Mouse (Mus musculus) liver, embryonic 14.5 days (tissue): Measurements from ENCODE around the gene Nploc4. TPM values are rescaled to one million over a fixed set of nuclear protein-coding genes. Genes with fewer than 3 reads are reported as not detected.

Experiments used
- ATAC-seq: fragments of 200-750 bp; cut with Nextera tagmentation; 2 replicates; pipeline ENCODE4 v1.8.0; 2017; ENCODE audit warnings: moderate number of reproducible peaks, mild to moderate bottlenecking, moderate library complexity; ENCODE audit not compliant: insufficient read depth
- DNase-seq, 3 experiments: peaks; one replicate each; pipeline ENCODE4 v3.0.0-alpha.2; 2012 to 2013; ENCODE audit warnings: low read depth in 3 of 3, low spot score in 3 of 3
- H3K27ac ChIP-seq: fragments of 300-500 bp; sonication (generic); 2 replicates; pipeline ENCODE4 v1.5.1; 2014; ENCODE audit warnings: moderate library complexity, mild to moderate bottlenecking, control low read depth, inconsistent platforms
- H3K27me3 ChIP-seq: fragments of 300-500 bp; sonication (generic); 2 replicates; pipeline ENCODE4 v1.6.1; 2014; ENCODE audit warnings: mild to moderate bottlenecking, low read length, moderate library complexity; ENCODE audit not compliant: control insufficient read depth, insufficient read depth
- H3K36me3 ChIP-seq: fragments of 300-500 bp; sonication (generic); replicated peaks from 2 replicates; pipeline ENCODE4 v1.6.1; 2014; ENCODE audit warnings: low read depth; ENCODE audit not compliant: control insufficient read depth, insufficient read depth
- H3K4me1 ChIP-seq, 2 experiments: fragments of 200-500 bp in 1 of 2; fragments of 300-500 bp in 1 of 2; sonication (generic) in 1 of 2; replicated peaks; 2 replicates each; pipeline ENCODE4 v1.6.1; 2012 to 2014; ENCODE audit warnings: antibody characterized with exemption in 1 of 2, inconsistent platforms in 1 of 2, low read length in 1 of 2; ENCODE audit not compliant: control insufficient read depth in 2 of 2, insufficient read depth in 2 of 2
- H3K4me2 ChIP-seq: fragments of 300-500 bp; sonication (generic); 2 replicates; pipeline ENCODE4 v1.6.1; 2014; ENCODE audit warnings: low read depth, mild to moderate bottlenecking, control low read depth, moderate library complexity
- H3K4me3 ChIP-seq, 2 experiments: fragments of 200-500 bp in 1 of 2; fragments of 300-500 bp in 1 of 2; sonication (generic) in 1 of 2; 2 replicates each; pipeline ENCODE4 v1.5.1; 2012 to 2014; ENCODE audit warnings: low read depth in 2 of 2, low read length in 2 of 2, mild to moderate bottlenecking in 2 of 2, control low read depth in 1 of 2, inconsistent platforms in 1 of 2, moderate library complexity in 1 of 2; ENCODE audit not compliant: insufficient read depth in 1 of 2
- H3K9ac ChIP-seq: fragments of 300-500 bp; sonication (generic); replicated peaks from 2 replicates; pipeline ENCODE4 v1.6.1; 2014; ENCODE audit warnings: mild to moderate bottlenecking, control low read depth, moderate library complexity
- H3K9me3 ChIP-seq: fragments of 300-500 bp; sonication (generic); 2 replicates; pipeline ENCODE4 v1.6.1; 2016; ENCODE audit warnings: low read length, mixed read lengths; ENCODE audit not compliant: control insufficient read depth
- CTCF ChIP-seq: IDR thresholded peaks from 2 replicates; pipeline ENCODE4 v1.5.1; 2016; ENCODE audit warnings: antibody characterized with exemption, low read depth, control low read depth
- EP300 ChIP-seq: IDR thresholded peaks from 2 replicates; pipeline ENCODE4 v1.6.1; 2016; ENCODE audit warnings: antibody characterized with exemption, low read depth
- WGBS: fragments of 180-500 bp; shearing (Covaris S2); extraction: QIAGEN DNeasy Blood & Tissue Kit; methylation state at CpG from one replicate; pipeline ENCODE4 v1.1.7; 2014; ENCODE audit not compliant: insufficient replicate concordance; 5-methylcytosine and 5-hydroxymethylcytosine counted together
- polyA plus RNA-seq, 2 experiments: library from polyadenylated mRNA; depleted of rRNA in 1 of 2; stranded (reverse) in 1 of 2; unstranded in 1 of 2; fragments of >200 nt; fragmentation: Nextera tagmentation in 1 of 2; extraction: Ambion mirVana in 1 of 2; gene quantifications; 2 replicates each; pipeline versions ENCODE4 v1.2.1 to v1.2.3; 2012 to 2014

Nploc4 gene
- polyA plus RNA-seq, 2 experiments, result 21.1 to 21.2 TPM

- ATAC-seq (no peak), DNase-seq (no peak)
- H3K27me3 ChIP-seq, result no peaks in the 10 kb centered on the region
- H3K4me3 ChIP-seq, result no peak overlapping the region
- H3K4me2 ChIP-seq, result no peak overlapping the region
- TF ChIP-seq CTCF (no peak), EP300 (no peak)
- WGBS, result 72% methylated on average over 17 of the region's 17 CpGs
- H3K36me3 ChIP-seq, result peaks cover 6% of the 10 kb centered on the region
- H3K9ac ChIP-seq, result no peak overlapping the region
- peaks cover 9 to 11% of the 10 kb centered on the region in 2 experiments for H3K4me1 ChIP-seq
- H3K9me3 ChIP-seq, result no peaks in the 10 kb centered on the region
- H3K27ac ChIP-seq, result no peak overlapping the region
Measured at GRCm38 (mm10) chr11:120376302-120377160, 61.0 kb downstream of the Nploc4 start.

GRCm38 (mm10) chr11:120375324-120375723 lies 62.2 kb downstream of the Nploc4 start:
- 83% methylated on average over 10 of the region's 10 CpGs for WGBS
- Histone ChIP-seq H3K36me3 (no peaks in the 10 kb centered on the region), H3K9ac (no peak overlapping the region), H3K27ac (no peak overlapping the region), H3K4me3 (no peak overlapping the region), H3K4me2 (no peak overlapping the region), H3K4me1 (peaks cover 9 to 11% of the 10 kb centered on the region in 2 experiments), H3K9me3 (no peaks in the 10 kb centered on the region), H3K27me3 (no peaks in the 10 kb centered on the region)
- DNase-seq (no peak), ATAC-seq (no peak)
- TF ChIP-seq CTCF, result no peak
- no peak for TF ChIP-seq EP300

GRCm38 (mm10) chr11:120373820-120374586 lies 63.5 kb downstream of the Nploc4 start:
- Histone ChIP-seq H3K4me2 (no peak overlapping the region), H3K36me3 (no peaks in the 10 kb centered on the region), H3K27ac (no peak overlapping the region), H3K4me1 (peaks cover 8% of the 10 kb centered on the region in 2 experiments), H3K4me3 (no peak overlapping the region), H3K9ac (no peak overlapping the region), H3K27me3 (no peaks in the 10 kb centered on the region), H3K9me3 (no peaks in the 10 kb centered on the region)
- 80% methylated on average over 23 of the region's 23 CpGs for WGBS
- no peak for TF ChIP-seq EP300
- no peak for TF ChIP-seq CTCF
- DNase-seq, result no peak
- no peak for ATAC-seq

- H3K4me1 ChIP-seq, result peaks cover 4 to 6% of the 10 kb centered on the region in 2 experiments
- WGBS, result 74% methylated on average over 13 of the region's 13 CpGs
- H3K27me3 ChIP-seq, result no peaks in the 10 kb centered on the region
- ATAC-seq (no peak), DNase-seq (no peak)
- TF ChIP-seq CTCF (peak; percentile 62), EP300 (no peak)
- no peaks in the 10 kb centered on the region for H3K9me3 ChIP-seq
- no peak overlapping the region for H3K4me2 ChIP-seq
- no peaks in the 10 kb centered on the region for H3K36me3 ChIP-seq
- no peak overlapping the region for H3K9ac ChIP-seq
- no peak overlapping the region for H3K27ac ChIP-seq
- no peak overlapping the region for H3K4me3 ChIP-seq
Measured at GRCm38 (mm10) chr11:120373025-120373424, 64.5 kb downstream of the Nploc4 start.

- no peaks in the 10 kb centered on the region for H3K9me3 ChIP-seq
- H3K36me3 ChIP-seq, result no peaks in the 10 kb centered on the region
- no peak overlapping the region for H3K4me3 ChIP-seq
- no peak overlapping the region for H3K4me2 ChIP-seq
- H3K27me3 ChIP-seq, result no peaks in the 10 kb centered on the region
- no peak overlapping the region for H3K9ac ChIP-seq
- H3K4me1 ChIP-seq, result no peaks in the 10 kb centered on the region
- H3K27ac ChIP-seq, result no peak overlapping the region
- ATAC-seq (peak; percentile 32), DNase-seq (no peak)
- 43% methylated on average over 8 of the region's 8 CpGs for WGBS
- no peak for TF ChIP-seq EP300
- peak; percentile 93 for TF ChIP-seq CTCF
Measured at GRCm38 (mm10) chr11:120369656-120370055, 67.9 kb downstream of the Nploc4 start.
